Mouse (Mus musculus) embryonic facial prominence, embryonic 12.5 days (tissue): ENCODE data around the gene Hsd11b1. TPM values are rescaled to one million over a fixed set of nuclear protein-coding genes. Genes with fewer than 3 reads are reported as not detected.

ENCODE experiments used
- ATAC-seq: fragments of 200-750 bp; cut with Nextera tagmentation; 2 replicates; pipeline ENCODE4 v1.8.0; 2017; ENCODE audit not compliant: insufficient number of reproducible peaks, insufficient read depth, low FRiP score, low TSS enrichment
- H3K27ac ChIP-seq: fragments of 300-500 bp; sonication (generic); 2 replicates; pipeline ENCODE4 v1.5.1; 2016; ENCODE audit warnings: mild to moderate bottlenecking
- H3K27me3 ChIP-seq: fragments of 300-500 bp; sonication (generic); 2 replicates; pipeline ENCODE4 v1.6.1; 2016; ENCODE audit warnings: mild to moderate bottlenecking, moderate library complexity
- H3K36me3 ChIP-seq: fragments of 300-500 bp; sonication (generic); 2 replicates; pipeline ENCODE4 v1.6.1; 2016; ENCODE audit warnings: mild to moderate bottlenecking
- H3K4me1 ChIP-seq: fragments of 300-500 bp; sonication (generic); 2 replicates; pipeline ENCODE4 v1.6.1; 2016
- H3K4me2 ChIP-seq: fragments of 300-500 bp; sonication (generic); replicated peaks from 2 replicates; pipeline ENCODE4 v1.6.1; 2016; ENCODE audit warnings: mild to moderate bottlenecking, moderate library complexity
- H3K4me3 ChIP-seq: fragments of 300-500 bp; sonication (generic); 2 replicates; pipeline ENCODE4 v1.5.1; 2016; ENCODE audit warnings: mild to moderate bottlenecking
- H3K9ac ChIP-seq: fragments of 300-500 bp; sonication (generic); 2 replicates; pipeline ENCODE4 v1.6.1; 2016; ENCODE audit warnings: mild to moderate bottlenecking, moderate library complexity
- H3K9me3 ChIP-seq: fragments of 300-500 bp; sonication (generic); 2 replicates; pipeline ENCODE4 v1.6.1; 2016; ENCODE audit warnings: mild to moderate bottlenecking, moderate library complexity
- WGBS: fragments of 180-500 bp; shearing (Covaris S2); methylation state at CpG from one replicate; pipeline ENCODE4 v1.1.7; 2016; 5-methylcytosine and 5-hydroxymethylcytosine counted together
- polyA plus RNA-seq: library from polyadenylated mRNA; unstranded; fragments of >200 nt; fragmentation: Nextera tagmentation; extraction: Ambion mirVana; gene quantifications from 2 replicates; pipeline ENCODE4 v1.2.1, GENCODE M21; 2016

The Hsd11b1 gene
- polyA plus RNA-seq, 1 experiment from 2014 or later, result 0.60 TPM

DNA sequence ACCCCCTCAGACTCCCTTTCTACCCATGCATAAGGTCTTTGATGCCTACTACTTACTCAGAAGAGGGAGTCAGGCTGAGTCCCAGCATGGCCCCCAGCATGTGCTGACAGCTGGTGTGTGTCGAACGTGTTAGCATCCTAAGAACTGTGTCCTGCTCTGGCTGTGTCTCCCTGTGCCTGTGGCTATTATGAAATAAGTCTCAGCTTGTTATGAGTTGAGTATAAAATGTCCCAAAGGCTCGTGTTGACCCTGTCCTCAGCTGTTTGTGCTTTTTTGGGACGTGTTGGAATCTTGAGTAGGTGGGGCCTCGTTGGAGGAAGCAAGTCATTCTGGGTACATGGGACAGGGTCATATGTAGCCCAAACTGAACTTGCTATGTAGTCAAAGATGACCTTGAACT is 49.8 kb downstream of the Hsd11b1 start:
- Histone ChIP-seq H3K4me2 (no peak overlapping the region), H3K27ac (no peak overlapping the region), H3K36me3 (no peaks in the 10 kb centered on the region), H3K4me3 (no peak overlapping the region), H3K27me3 (no peaks in the 10 kb centered on the region), H3K9me3 (no peaks in the 10 kb centered on the region), H3K9ac (no peak overlapping the region), H3K4me1 (no peaks in the 10 kb centered on the region)
- no peak for ATAC-seq
- WGBS, result 74% methylated on average over 5 of the region's 5 CpGs

DNA sequence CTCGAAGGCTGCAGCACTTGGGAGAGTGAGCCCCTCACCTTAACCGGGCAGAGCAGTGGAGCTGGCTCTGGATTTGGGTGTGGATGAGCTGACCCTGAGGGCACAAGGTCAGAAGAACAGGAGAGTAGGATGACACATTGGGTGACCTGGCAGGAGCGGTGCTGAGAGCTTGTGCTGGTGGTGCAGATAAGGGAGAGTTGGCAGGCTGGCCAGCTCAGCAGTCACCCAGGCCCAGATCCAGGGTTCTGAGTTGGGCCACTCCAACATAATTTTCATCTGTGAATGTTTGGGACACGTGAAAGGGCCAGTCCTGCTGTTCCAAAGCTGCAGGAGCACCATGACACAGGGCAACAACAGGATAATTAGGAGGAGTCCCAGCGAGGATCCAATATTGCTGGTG is 52.5 kb downstream of the Hsd11b1 start:
- Histone ChIP-seq H3K27me3 (no peaks in the 10 kb centered on the region), H3K36me3 (no peaks in the 10 kb centered on the region), H3K9me3 (no peaks in the 10 kb centered on the region), H3K4me1 (no peaks in the 10 kb centered on the region), H3K27ac (no peak overlapping the region), H3K4me3 (no peak overlapping the region), H3K9ac (no peak overlapping the region), H3K4me2 (no peak overlapping the region)
- 66% methylated on average over 5 of the region's 5 CpGs for WGBS
- no peak for ATAC-seq

DNA sequence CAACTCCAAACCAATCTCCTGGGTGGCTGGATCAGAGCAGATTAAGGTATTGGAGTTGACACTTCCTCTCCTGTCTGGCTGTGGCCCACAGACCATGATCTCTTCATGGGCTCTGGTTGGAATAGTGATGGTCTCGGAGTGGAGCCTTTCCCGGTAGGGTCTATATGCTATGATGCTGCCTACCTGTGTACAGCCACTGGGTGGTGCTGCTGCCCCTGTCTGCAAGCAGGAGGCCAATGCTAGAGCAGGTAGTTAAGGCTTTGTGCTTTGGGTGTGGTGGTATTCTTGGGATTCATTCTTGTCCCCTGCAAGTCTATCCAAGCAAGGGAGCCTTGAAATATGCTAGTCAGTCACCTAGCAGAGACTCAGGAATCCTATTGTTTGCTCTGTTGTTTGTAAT is 55.7 kb downstream of the Hsd11b1 start:
- no peaks in the 10 kb centered on the region for H3K9me3 ChIP-seq
- no peak overlapping the region for H3K9ac ChIP-seq
- no peaks in the 10 kb centered on the region for H3K27me3 ChIP-seq
- no peaks in the 10 kb centered on the region for H3K36me3 ChIP-seq
- no peak overlapping the region for H3K4me2 ChIP-seq
- WGBS, result 41% methylated on average over 2 of the region's 2 CpGs
- no peaks in the 10 kb centered on the region for H3K4me1 ChIP-seq
- H3K4me3 ChIP-seq, result no peak overlapping the region
- no peak overlapping the region for H3K27ac ChIP-seq
- ATAC-seq, result no peak

DNA sequence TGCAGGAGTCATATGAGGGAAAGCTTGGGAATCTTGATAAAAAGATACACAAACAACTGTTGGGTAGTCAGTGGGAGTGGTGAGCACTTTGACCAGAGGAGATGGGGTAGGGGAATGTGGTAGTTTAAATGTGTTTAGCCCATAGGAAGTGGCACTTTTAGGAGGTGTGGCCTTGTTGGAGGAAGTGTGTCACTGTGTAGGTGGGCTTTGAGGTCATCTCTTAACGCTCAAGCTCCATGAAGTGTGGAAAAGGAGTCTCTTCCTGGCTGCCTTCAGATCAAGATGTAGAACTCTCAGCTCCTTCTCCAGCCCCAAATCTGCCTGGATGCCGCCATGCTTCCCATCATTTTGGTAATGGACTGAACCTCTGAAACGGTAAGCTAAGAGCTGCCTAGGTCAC is 56.4 kb downstream of the Hsd11b1 start, which contains the start of gene Lamb3:
Gene Lamb3, plus strand, starts transcription at position 197 of the 400 bp plus-strand sequence.
- no peak for ATAC-seq
- Histone ChIP-seq H3K36me3 (no peaks in the 10 kb centered on the region), H3K4me3 (no peak within 1 kb of the TSS), H3K9ac (no peak within 1 kb of the TSS), H3K9me3 (no peaks in the 10 kb centered on the region), H3K4me1 (no peaks in the 10 kb centered on the region), H3K4me2 (no peak within 1 kb of the TSS), H3K27me3 (no peaks in the 10 kb centered on the region), H3K27ac (no peak within 1 kb of the TSS)
- 89% methylated on average over 3 of the region's 3 CpGs for whole genome bisulfite sequencing

DNA sequence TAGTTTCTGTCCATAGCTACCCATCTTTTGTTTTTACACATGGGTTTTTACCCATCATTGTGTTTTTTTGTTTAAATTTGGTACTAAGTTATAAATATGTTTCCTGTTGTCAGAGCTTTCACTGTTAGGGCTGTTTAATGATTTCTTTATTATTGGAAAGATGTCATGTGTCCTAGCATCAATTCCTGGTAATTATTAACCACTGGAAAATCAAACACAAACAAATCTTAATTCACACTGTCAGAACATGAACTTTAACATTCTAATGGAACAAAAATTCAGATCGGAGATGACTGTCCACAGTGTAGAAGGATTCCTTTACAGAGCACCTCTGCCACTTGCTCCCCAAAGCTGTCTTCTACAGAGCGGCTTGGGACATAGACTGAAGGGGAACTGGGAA is 58.4 kb downstream of the Hsd11b1 start:
- no peaks in the 10 kb centered on the region for H3K27me3 ChIP-seq
- 85% methylated on average over 2 of the region's 2 CpGs for WGBS
- ATAC-seq, result no peak

DNA sequence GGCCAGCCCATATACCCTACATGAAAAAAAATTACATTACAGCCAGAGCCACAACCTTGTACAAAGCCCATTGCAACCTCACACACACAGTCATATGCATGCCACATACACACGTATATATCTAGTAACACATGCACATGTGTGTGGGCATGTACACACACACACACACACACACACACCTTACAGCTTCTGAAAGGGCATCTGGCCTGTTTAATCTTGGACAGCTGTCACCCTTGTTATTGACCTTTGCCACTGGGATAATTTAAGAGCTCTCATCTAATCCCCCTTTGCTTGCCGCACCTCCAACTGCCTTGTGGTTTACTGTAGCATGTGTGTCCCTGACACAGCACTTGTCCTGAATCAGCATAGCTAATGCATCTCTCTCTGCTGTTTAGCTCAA is 60.1 kb downstream of the Hsd11b1 start:
- H3K4me2 ChIP-seq, result no peak overlapping the region
- H3K27ac ChIP-seq, result no peak overlapping the region
- H3K9ac ChIP-seq, result no peak overlapping the region
- no peaks in the 10 kb centered on the region for H3K9me3 ChIP-seq
- no peaks in the 10 kb centered on the region for H3K27me3 ChIP-seq
- H3K4me1 ChIP-seq, result no peaks in the 10 kb centered on the region
- H3K4me3 ChIP-seq, result no peak overlapping the region
- ATAC-seq, result 0 out of 2 replicates have a peak, but pooled peaks have one; percentile 67
- WGBS, result 59% methylated on average over 2 of the region's 2 CpGs
- no peaks in the 10 kb centered on the region for H3K36me3 ChIP-seq

More for the DNA sequence above, 58.4 kb downstream of the Hsd11b1 start:
- H3K4me2 ChIP-seq, result no peak overlapping the region
- no peaks in the 10 kb centered on the region for H3K36me3 ChIP-seq
- H3K4me1 ChIP-seq, result no peaks in the 10 kb centered on the region
- H3K9me3 ChIP-seq, result no peaks in the 10 kb centered on the region
- H3K9ac ChIP-seq, result no peak overlapping the region
- H3K4me3 ChIP-seq, result no peak overlapping the region
- H3K27ac ChIP-seq, result no peak overlapping the region

DNA sequence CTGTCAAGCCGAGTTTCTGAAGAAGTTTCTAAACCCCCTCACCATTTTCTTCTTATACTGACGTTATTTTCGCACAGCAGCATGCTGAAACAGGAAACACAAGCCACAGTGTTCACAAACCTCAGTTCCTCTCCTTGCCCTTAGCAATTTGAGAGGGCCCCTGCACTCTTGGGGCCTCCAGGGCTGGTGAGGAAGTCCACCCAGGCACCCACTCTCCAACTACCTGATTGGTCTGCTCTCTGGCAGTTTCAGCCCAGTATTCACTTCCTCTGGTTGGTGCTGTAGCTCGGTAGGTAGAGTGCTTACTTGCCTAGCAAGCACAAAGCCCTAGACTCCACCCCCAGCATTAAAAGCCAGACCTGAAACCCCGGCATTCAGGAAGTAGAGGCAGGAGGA is 62.5 kb downstream of the Hsd11b1 start, which contains the start of gene Traf3ip3:
Gene Traf3ip3, minus strand, starts transcription at position 321 of the 396 bp plus-strand sequence.
- H3K4me2 ChIP-seq, result no peak within 1 kb of the TSS
- H3K9ac ChIP-seq, result no peak within 1 kb of the TSS
- no peaks in the 10 kb centered on the region for H3K27me3 ChIP-seq
- 49% methylated on average over 5 of the region's 5 CpGs for WGBS
- H3K4me3 ChIP-seq, result no peak within 1 kb of the TSS
- ATAC-seq, result no peak
- H3K9me3 ChIP-seq, result no peaks in the 10 kb centered on the region
- H3K36me3 ChIP-seq, result no peaks in the 10 kb centered on the region
- H3K4me1 ChIP-seq, result no peaks in the 10 kb centered on the region
- H3K27ac ChIP-seq, result no peak within 1 kb of the TSS

DNA sequence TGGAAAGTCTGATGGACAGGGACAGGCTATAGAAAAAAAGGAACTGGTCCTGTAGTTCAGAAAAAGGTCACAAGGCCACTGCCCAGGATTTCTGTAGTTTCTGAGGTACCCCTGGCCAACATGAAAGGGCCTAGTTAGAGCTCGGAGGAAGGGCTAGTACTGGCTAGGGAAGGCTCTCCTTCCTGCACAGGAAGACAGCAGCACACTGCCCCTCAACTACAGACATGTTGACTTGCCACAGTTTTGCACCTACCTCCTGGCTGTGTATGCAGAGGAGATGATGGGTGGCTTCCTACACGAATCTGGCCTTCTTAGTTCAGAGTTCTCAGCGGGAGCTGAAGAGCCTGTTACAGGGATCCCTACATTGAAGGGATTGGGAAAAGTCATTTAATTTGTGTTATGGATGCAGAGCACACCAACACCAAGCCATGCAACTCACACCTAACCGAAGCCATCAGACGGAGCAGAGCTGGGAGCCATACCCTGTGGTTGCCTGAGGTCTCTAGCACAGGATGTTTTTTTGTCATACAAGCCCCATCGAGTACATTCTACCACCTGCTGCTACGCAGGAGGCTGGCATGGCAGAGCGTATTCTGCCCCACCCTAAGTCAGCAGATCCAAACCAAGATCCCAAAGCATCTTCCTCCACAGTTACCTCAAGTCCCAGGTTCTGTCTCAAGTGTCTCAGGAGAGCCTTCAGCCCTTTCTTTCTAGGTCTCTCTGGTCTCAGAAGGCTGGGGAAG is 63.1 kb downstream of the Hsd11b1 start:
- H3K27me3 ChIP-seq, result no peaks in the 10 kb centered on the region
- H3K4me2 ChIP-seq, result no peak overlapping the region
- H3K4me1 ChIP-seq, result no peaks in the 10 kb centered on the region
- 82% methylated on average over 8 of the region's 8 CpGs for WGBS
- no peaks in the 10 kb centered on the region for H3K9me3 ChIP-seq
- H3K27ac ChIP-seq, result no peak overlapping the region
- no peak overlapping the region for H3K9ac ChIP-seq
- no peaks in the 10 kb centered on the region for H3K36me3 ChIP-seq
- no peak for ATAC-seq
- H3K4me3 ChIP-seq, result no peak overlapping the region

DNA sequence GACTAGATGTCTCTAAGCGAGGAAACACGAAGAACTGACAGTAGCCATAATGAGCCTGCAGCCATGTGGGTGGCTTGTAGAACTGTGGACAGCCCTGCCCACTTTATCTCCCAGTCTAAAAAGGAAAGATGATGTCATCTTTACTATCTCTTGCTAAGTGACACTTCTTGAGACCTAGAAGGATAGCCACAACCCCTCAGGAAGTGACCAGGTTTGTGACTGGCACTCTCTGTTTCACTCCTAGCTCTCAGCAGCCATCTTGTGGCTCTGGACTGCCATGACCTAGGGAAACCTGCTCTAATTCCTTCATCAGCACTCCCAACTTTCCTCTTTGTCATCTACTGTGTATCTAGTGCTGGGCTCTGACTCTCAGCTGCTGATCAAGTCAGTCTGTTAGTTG is 65.6 kb downstream of the Hsd11b1 start:
- no peak for ATAC-seq

DNA sequence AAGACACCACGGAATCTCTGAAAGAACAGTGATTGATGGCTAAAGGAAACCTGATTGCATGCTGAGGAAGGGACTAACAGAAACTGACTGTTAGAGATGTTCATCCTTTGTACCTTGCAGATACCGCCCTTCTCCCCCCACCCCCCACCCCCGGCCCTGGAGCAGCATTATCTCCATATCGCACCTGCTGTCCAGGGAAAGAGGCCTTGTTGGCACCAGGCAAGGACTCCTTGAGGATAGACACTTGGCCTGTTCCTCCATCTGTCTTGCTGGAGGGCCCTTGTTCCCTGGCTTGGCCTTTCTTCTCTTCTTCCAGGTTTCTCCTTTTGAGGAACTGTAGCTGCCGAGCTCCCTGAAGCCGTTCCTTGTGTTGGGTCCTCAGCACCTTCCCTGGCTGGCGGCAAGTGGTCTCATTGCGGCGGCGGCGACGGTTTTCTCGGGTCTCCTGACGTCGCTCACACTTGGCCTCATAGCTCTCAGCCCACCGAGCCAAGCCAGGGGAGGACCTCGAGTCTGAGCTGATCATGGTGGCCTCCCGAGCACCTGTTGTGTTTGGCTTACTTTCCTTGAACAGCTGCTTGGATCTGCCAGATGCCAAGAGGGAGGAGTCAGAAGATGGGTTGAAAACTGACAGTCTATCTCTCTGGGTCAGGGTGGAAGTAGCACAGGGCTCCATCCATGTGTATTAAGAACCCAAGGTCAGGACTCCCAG is 66.2 kb downstream of the Hsd11b1 start:
- WGBS, result 89% methylated on average over 18 of the region's 18 CpGs
- no peak for ATAC-seq
- Histone ChIP-seq H3K36me3 (no peaks in the 10 kb centered on the region), H3K4me3 (no peak overlapping the region), H3K4me1 (no peaks in the 10 kb centered on the region), H3K9ac (no peak overlapping the region), H3K27me3 (no peaks in the 10 kb centered on the region), H3K9me3 (no peaks in the 10 kb centered on the region), H3K4me2 (no peak overlapping the region), H3K27ac (no peak overlapping the region)

More for the DNA sequence above, 65.6 kb downstream of the Hsd11b1 start:
- Histone ChIP-seq H3K9me3 (no peaks in the 10 kb centered on the region), H3K4me3 (no peak overlapping the region), H3K4me2 (no peak overlapping the region), H3K9ac (no peak overlapping the region), H3K27me3 (no peaks in the 10 kb centered on the region), H3K4me1 (no peaks in the 10 kb centered on the region), H3K36me3 (no peaks in the 10 kb centered on the region), H3K27ac (no peak overlapping the region)
- 79% methylated on average over 2 of the region's 2 CpGs for WGBS

DNA sequence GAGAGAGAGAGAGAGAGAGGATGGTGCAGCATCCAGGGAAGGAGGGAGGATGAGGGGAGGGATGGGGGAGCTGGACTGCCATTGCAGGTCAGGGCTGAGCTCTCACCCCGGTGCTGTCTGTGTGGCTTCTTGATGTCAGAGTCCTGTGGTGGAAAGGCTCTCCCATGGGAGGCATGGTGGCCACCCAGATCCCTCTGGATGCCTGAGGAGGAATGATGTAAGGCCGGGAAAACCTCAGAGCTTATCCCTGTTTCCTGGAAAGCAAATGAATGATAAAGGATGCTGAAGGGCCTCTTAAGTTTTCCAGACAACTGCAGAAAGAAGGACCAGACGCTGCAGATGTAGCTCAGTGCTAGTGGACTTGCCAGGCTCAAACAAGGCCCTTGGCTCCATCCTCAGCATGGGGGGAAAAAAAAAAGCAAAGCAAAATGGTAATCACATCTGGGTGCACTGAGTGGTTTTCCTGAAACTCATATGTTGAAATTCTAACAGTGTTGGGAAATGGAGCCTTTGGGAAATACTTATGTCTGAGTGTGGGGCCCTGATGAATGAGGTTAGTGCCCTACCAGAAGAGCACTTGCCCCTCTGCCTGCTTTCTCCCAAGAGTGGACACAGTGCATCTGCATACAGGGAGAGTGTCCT is 68.6 kb downstream of the Hsd11b1 start:
- no peak overlapping the region for H3K27ac ChIP-seq
- H3K9me3 ChIP-seq, result no peaks in the 10 kb centered on the region
- H3K4me2 ChIP-seq, result no peak overlapping the region
- no peak overlapping the region for H3K9ac ChIP-seq
- H3K36me3 ChIP-seq, result no peaks in the 10 kb centered on the region
- 73% methylated on average over 3 of the region's 3 CpGs for WGBS
- peaks cover 6% of the 10 kb centered on the region for H3K4me1 ChIP-seq
- no peaks in the 10 kb centered on the region for H3K27me3 ChIP-seq
- H3K4me3 ChIP-seq, result no peak overlapping the region
- no peak for ATAC-seq
